Mouse (Mus musculus) lung, postnatal 0 days (tissue): Measurements from ENCODE around the gene Raly.

Experiments
- CTCF ChIP-seq: IDR thresholded peaks from 2 replicates; pipeline ENCODE4 v1.5.1; 2016; ENCODE audit warnings: antibody characterized with exemption, mild to moderate bottlenecking
- EP300 ChIP-seq: IDR thresholded peaks from 2 replicates; pipeline ENCODE4 v1.6.1; 2016; ENCODE audit warnings: antibody characterized with exemption, mild to moderate bottlenecking, control low read depth

DNA sequence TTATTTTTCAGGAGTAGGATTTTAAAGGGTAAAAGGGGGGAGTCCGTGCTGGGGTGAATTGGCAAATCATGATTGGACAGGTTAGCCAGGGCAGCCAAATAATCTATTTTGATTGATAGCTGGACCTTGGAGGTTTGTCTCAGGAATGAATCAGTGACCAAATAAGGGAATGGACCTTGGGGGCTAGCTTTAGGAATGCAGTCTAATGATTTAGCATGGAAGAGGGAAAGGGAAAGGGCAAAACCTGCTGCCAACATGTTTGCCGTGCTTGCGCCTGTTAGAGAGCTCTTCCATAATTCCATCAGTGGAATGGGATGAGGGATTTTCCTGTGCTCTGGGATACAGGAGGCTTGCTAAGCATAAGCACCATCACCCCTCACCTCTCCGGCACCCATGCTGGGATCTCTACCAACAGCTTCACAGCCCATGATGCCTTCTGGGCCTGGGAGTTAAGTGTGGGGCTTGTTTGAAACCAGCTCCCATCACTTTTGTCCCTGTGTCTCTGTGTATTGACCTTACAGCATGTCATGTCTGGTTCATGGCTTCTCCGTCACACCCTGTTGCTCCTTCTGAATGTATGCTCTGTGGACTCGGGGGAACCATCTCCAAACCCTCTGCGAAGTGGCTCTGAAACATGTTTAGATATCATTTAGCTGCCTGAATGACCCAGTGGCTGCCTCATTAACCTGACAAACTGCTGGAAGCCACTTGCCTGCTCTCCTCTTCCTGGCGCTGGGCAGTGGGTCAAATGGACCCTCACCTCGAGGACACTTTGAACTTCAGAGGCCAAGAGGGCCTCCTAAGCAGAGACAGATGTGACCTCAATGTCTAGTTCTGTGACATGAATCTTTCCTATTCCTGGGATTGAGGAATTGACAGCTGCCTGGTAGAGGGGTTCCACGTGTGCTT is 47.7 kb upstream of the Raly start:
- TF ChIP-seq CTCF (no peak), EP300 (no peak)
